9 mouse cellular contexts compared by ENCODE assay signal in the genomic region with DNA sequence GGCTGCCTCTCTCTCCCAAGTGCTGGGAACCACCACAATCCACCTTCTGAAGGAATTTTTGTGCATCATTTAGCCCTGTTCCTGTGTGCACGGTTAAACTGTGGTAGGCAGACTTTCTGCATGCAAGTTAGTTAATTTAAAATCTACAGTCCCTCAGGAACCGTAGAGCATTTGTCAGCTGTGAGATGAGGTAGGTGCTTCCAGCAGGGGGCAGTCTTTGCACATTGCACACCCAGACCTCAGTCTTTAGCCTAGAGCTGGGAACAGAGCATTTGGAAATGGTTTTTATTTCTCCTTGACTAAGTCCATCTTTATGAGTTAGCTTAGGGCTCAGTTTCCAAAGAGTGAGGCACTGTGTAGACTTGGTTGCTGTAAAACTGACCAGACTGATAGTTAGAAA. TPM values are rescaled to one million over a fixed set of nuclear protein-coding genes. Genes with fewer than 3 reads are reported as not detected.
DNase-seq lines count a peak whose midpoint lies in the region; ATAC-seq and TF ChIP-seq lines count a peak whose summit lies in the region.
"Had no signal": no experiment of that assay in that cellular context is flagged by ENCODE, and none has a peak within 500 bp of the region (broad histone marks: within the 10 kb centered on the region; RNA-seq: fewer than 3 reads in every experiment).

No protein-coding gene starts in this region.

- no peak for TF ChIP-seq POLR2A in ES-Bruce4 (IDR thresholded peaks at IDR 0.05; ENCODE audit: insufficient read depth, low read length)
- TF ChIP-seq POLR2A in bone marrow macrophage, adult 2 months (IDR thresholded peaks at IDR 0.05; ENCODE audit: borderline replicate concordance, low read depth, low read length): no peak

- H3K9me3 ChIP-seq in hindbrain, embryonic 11.5 days (ENCODE audit: control insufficient read depth, low read length): no peaks in the 10 kb centered on the region
- H3K9me3 ChIP-seq in hindbrain, embryonic 13.5 days: no peaks in the 10 kb centered on the region
- no peaks in the 10 kb centered on the region for H3K9me3 ChIP-seq in ES-Bruce4 (replicated peaks; ENCODE audit: control insufficient read depth, insufficient read depth, low read length, poor library complexity, severe bottlenecking)
- H3K9me3 ChIP-seq: embryonic facial prominence, embryonic 12.5 days had no signal

- H3K4me2 ChIP-seq in hindbrain, embryonic 11.5 days (replicated peaks; ENCODE audit: low read depth, low read length): no peak overlapping the region
- no peak overlapping the region for H3K4me2 ChIP-seq in hindbrain, embryonic 13.5 days
- H3K4me2 ChIP-seq: embryonic facial prominence, embryonic 12.5 days had no signal

- H3K4me1 ChIP-seq in hindbrain, embryonic 11.5 days (replicated peaks; ENCODE audit: control insufficient read depth, insufficient read depth, low read length): no peaks in the 10 kb centered on the region
- no peaks in the 10 kb centered on the region for H3K4me1 ChIP-seq in hindbrain, embryonic 13.5 days (replicated peaks)
- no peaks in the 10 kb centered on the region for H3K4me1 ChIP-seq in ES-Bruce4 (ENCODE audit: control insufficient read depth, insufficient read depth, low read length)
- peaks cover 12% of the 10 kb centered on the region for H3K4me1 ChIP-seq in bone marrow macrophage, adult 2 months (ENCODE audit: control insufficient read depth, insufficient read depth, low read length)
- H3K4me1 ChIP-seq: embryonic facial prominence, embryonic 12.5 days had no signal

- TF ChIP-seq CTCF in ES-Bruce4 (IDR thresholded peaks at IDR 0.05; ENCODE audit: low read depth, low read length): peak; percentile 70
- peak; percentile 48; the same call in 1 of the 2 replicates for TF ChIP-seq CTCF in bone marrow macrophage, adult 2 months (IDR thresholded peaks at IDR 0.05; ENCODE audit: low read depth, low read length)

- no peak overlapping the region for H3K27ac ChIP-seq in hindbrain, embryonic 11.5 days (ENCODE audit: low read depth, low read length)
- H3K27ac ChIP-seq in hindbrain, embryonic 13.5 days: no peak overlapping the region
- H3K27ac ChIP-seq in ES-Bruce4 (ENCODE audit: insufficient read depth, low read length): no peak overlapping the region
- no peak overlapping the region for H3K27ac ChIP-seq in bone marrow macrophage, adult 2 months (ENCODE audit: insufficient read depth, low read depth, low read length)
- H3K27ac ChIP-seq: embryonic facial prominence, embryonic 12.5 days had no signal

- H3K27me3 ChIP-seq in hindbrain, embryonic 11.5 days (ENCODE audit: control insufficient read depth, insufficient read depth, low read length): no peaks in the 10 kb centered on the region
- H3K27me3 ChIP-seq in hindbrain, embryonic 13.5 days: no peaks in the 10 kb centered on the region
- H3K27me3 ChIP-seq in ES-Bruce4 (ENCODE audit: control insufficient read depth, insufficient read depth, low read length, poor library complexity, severe bottlenecking): no peaks in the 10 kb centered on the region
- H3K27me3 ChIP-seq: embryonic facial prominence, embryonic 12.5 days had no signal

- ATAC-seq in hindbrain, embryonic 11.5 days (ENCODE audit: low FRiP score): no peak
- no peak for ATAC-seq in hindbrain, embryonic 13.5 days (ENCODE audit: low FRiP score)
- peak; percentile 69; the same call in 1 of the 2 replicates for ATAC-seq in frontal cortex, adult (ENCODE audit: low TSS enrichment)

- WGBS in hindbrain, embryonic 11.5 days: 46% methylated on average over 2 of the region's 2 CpGs
- WGBS in hindbrain, embryonic 13.5 days: 45% methylated on average over 2 of the region's 2 CpGs

- peaks cover 28% of the 10 kb centered on the region for H3K36me3 ChIP-seq in hindbrain, embryonic 11.5 days (ENCODE audit: control insufficient read depth, insufficient read depth, low read length)
- peaks cover 95% of the 10 kb centered on the region for H3K36me3 ChIP-seq in hindbrain, embryonic 13.5 days
- peaks cover 75% of the 10 kb centered on the region for H3K36me3 ChIP-seq in ES-Bruce4 (ENCODE audit: control insufficient read depth, insufficient read depth, low read length, poor library complexity, severe bottlenecking)

- no peak overlapping the region for H3K9ac ChIP-seq in hindbrain, embryonic 11.5 days (ENCODE audit: low read depth, low read length)
- no peak overlapping the region for H3K9ac ChIP-seq in hindbrain, embryonic 13.5 days
- no peak overlapping the region for H3K9ac ChIP-seq in ES-Bruce4 (ENCODE audit: low read depth, poor library complexity, severe bottlenecking)
- H3K9ac ChIP-seq: embryonic facial prominence, embryonic 12.5 days had no signal

- peak; percentile 81 for DNase-seq in hindbrain, embryonic 11.5 days (ENCODE audit: low spot score)
- DNase-seq in layer of hippocampus, adult 11-12 months (ENCODE audit: low spot score): peak; percentile 77
- DNase-seq in lung, postnatal 10 days: peak; percentile 69
- peak; percentile 84 for DNase-seq in testis, postnatal 10 days (ENCODE audit: low spot score)

- TF ChIP-seq EP300 in ES-Bruce4 (IDR thresholded peaks at IDR 0.05; ENCODE audit: insufficient read depth, low read depth, low read length): no peak

- no peak overlapping the region for H3K4me3 ChIP-seq in hindbrain, embryonic 11.5 days (ENCODE audit: low read depth, low read length)
- H3K4me3 ChIP-seq in hindbrain, embryonic 13.5 days: no peak overlapping the region
- no peak overlapping the region for H3K4me3 ChIP-seq in ES-Bruce4 (ENCODE audit: low read depth, low read length)
- no peak overlapping the region for H3K4me3 ChIP-seq in bone marrow macrophage, adult 2 months (ENCODE audit: insufficient read depth, low read length)
- H3K4me3 ChIP-seq: embryonic facial prominence, embryonic 12.5 days had no signal

RNA-seq across cellular contexts. Expression of gene Fzd9, which starts 14.5 kb away (rescaled TPM):
- 6.6 and 7.2 TPM in 2 replicates for polyA plus RNA-seq in hindbrain, embryonic 11.5 days (2014; fragmentation: Nextera tagmentation; extraction: Ambion mirVana)
- polyA plus RNA-seq in hindbrain, embryonic 13.5 days (2015; fragmentation: Nextera tagmentation; extraction: Ambion mirVana): 12.3 and 14.3 TPM in 2 replicates
- 2.8 and 3.0 TPM in 2 replicates for polyA plus RNA-seq in ES-Bruce4 (2011; ENCODE audit: insufficient read depth, insufficient read length, low read depth, missing spikeins)
- not detected in 2 replicates for polyA plus RNA-seq in bone marrow macrophage, adult 2 months (2012; ENCODE audit: insufficient read depth, insufficient read length, missing spikeins)

RNA-seq across cellular contexts. Expression of gene Baz1b, which starts 49.5 kb away (rescaled TPM):
- 54.5 and 77.6 TPM in 2 replicates for polyA plus RNA-seq in hindbrain, embryonic 11.5 days (2014; fragmentation: Nextera tagmentation; extraction: Ambion mirVana)
- polyA plus RNA-seq in hindbrain, embryonic 13.5 days (2015; fragmentation: Nextera tagmentation; extraction: Ambion mirVana): 35.9 and 38.1 TPM in 2 replicates
- polyA plus RNA-seq in ES-Bruce4 (2011; ENCODE audit: insufficient read depth, insufficient read length, low read depth, missing spikeins): 84.9 and 86.6 TPM in 2 replicates
- polyA plus RNA-seq in bone marrow macrophage, adult 2 months (2012; ENCODE audit: insufficient read depth, insufficient read length, missing spikeins): 57.5 and 58.9 TPM in 2 replicates
